Mouse (Mus musculus) kidney, postnatal 0 days (tissue): ENCODE data around the gene Commd1. TPM values are rescaled to one million over a fixed set of nuclear protein-coding genes. Genes with fewer than 3 reads are reported as not detected.
A peak's percentile ranks its signal among the peaks of the same experiment; 100 is the strongest.

Experiments
- ATAC-seq: fragments of 200-750 bp; cut with Nextera tagmentation; replicated peaks from 2 replicates; pipeline ENCODE4 v1.8.0; 2017; ENCODE audit warnings: low read depth, moderate number of reproducible peaks, moderate TSS enrichment, moderate library complexity; ENCODE audit not compliant: low FRiP score
- DNase-seq: peaks from one replicate; pipeline ENCODE4 v3.0.0-alpha.2; 2016; ENCODE audit warnings: low spot score
- H3K27ac ChIP-seq: fragments of 300-500 bp; sonication (generic); 2 replicates; pipeline ENCODE4 v1.5.1; 2014; ENCODE audit warnings: mild to moderate bottlenecking
- H3K27me3 ChIP-seq: fragments of 300-500 bp; sonication (generic); 2 replicates; pipeline ENCODE4 v1.6.1; 2014; ENCODE audit warnings: low read length, mixed read lengths; ENCODE audit not compliant: insufficient read depth
- H3K36me3 ChIP-seq: fragments of 300-500 bp; sonication (generic); 2 replicates; pipeline ENCODE4 v1.6.1; 2014; ENCODE audit warnings: low read length, mixed read lengths; ENCODE audit not compliant: insufficient read depth
- H3K4me1 ChIP-seq: fragments of 300-500 bp; sonication (generic); replicated peaks from 2 replicates; pipeline ENCODE4 v1.6.1; 2014; ENCODE audit warnings: antibody characterized with exemption, low read length, mixed read lengths; ENCODE audit not compliant: insufficient read depth
- H3K4me2 ChIP-seq: fragments of 300-500 bp; sonication (generic); 2 replicates; pipeline ENCODE4 v1.6.1; 2014; ENCODE audit warnings: mild to moderate bottlenecking, low read length, moderate library complexity, mixed read lengths
- H3K4me3 ChIP-seq: fragments of 300-500 bp; sonication (generic); replicated peaks from 2 replicates; pipeline ENCODE4 v1.5.1; 2014; ENCODE audit warnings: low read depth, low read length
- H3K9ac ChIP-seq: fragments of 300-500 bp; sonication (generic); 2 replicates; pipeline ENCODE4 v1.6.1; 2014; ENCODE audit warnings: low read depth, low read length
- H3K9me3 ChIP-seq: fragments of 300-500 bp; sonication (generic); replicated peaks from 2 replicates; pipeline ENCODE4 v1.6.1; 2016; ENCODE audit warnings: low read length, inconsistent platforms, mixed read lengths
- CTCF ChIP-seq: IDR thresholded peaks from 2 replicates; pipeline ENCODE4 v1.5.1; 2016; ENCODE audit warnings: antibody characterized with exemption, low read depth, mild to moderate bottlenecking, moderate library complexity
- whole genome bisulfite sequencing: fragments of 180-500 bp; shearing (Covaris S2); extraction: QIAGEN DNeasy Blood & Tissue Kit; methylation state at CpG from one replicate; pipeline ENCODE4 v1.1.7; 2014; 5-methylcytosine and 5-hydroxymethylcytosine counted together
- polyA plus RNA-seq: library from polyadenylated mRNA; unstranded; fragments of >200 nt; fragmentation: Nextera tagmentation; extraction: Ambion mirVana; gene quantifications from 2 replicates; pipeline ENCODE4 v1.2.1, GENCODE M21; 2015

Gene Commd1
- polyA plus RNA-seq, 1 experiment from 2014 or later = 427 TPM

GRCm38 (mm10) chr11:22864305-22865060 lies 117.7 kb downstream of the Commd1 start:
- WGBS = 68% methylated on average over 8 of the region's 8 CpGs
- no peak for DNase-seq
- no peaks in the 10 kb centered on the region for H3K9me3 ChIP-seq

GRCm38 (mm10) chr11:22863581-22863980 lies 118.6 kb downstream of the Commd1 start:
- no peak overlapping the region for H3K9ac ChIP-seq
- no peak for ATAC-seq
- no peaks in the 10 kb centered on the region for H3K36me3 ChIP-seq
- no peak overlapping the region for H3K27ac ChIP-seq
- H3K4me3 ChIP-seq = no peak overlapping the region
- no peaks in the 10 kb centered on the region for H3K9me3 ChIP-seq
- H3K27me3 ChIP-seq = no peaks in the 10 kb centered on the region
- H3K4me2 ChIP-seq = no peak overlapping the region
- 63% methylated on average over 4 of the region's 4 CpGs for WGBS
- no peak for TF ChIP-seq CTCF
- no peak for DNase-seq
- H3K4me1 ChIP-seq = 0 out of 2 replicates have a peak, but pooled peaks cover 4% of the 10 kb centered on the region

More at GRCm38 (mm10) chr11:22864305-22865060, 117.7 kb downstream of the Commd1 start:
- ATAC-seq = no peak
- Histone ChIP-seq H3K4me1 (0 out of 2 replicates have a peak, but pooled peaks cover 4% of the 10 kb centered on the region), H3K4me2 (no peak overlapping the region), H3K9ac (no peak overlapping the region), H3K36me3 (no peaks in the 10 kb centered on the region), H3K27me3 (no peaks in the 10 kb centered on the region), H3K27ac (no peak overlapping the region), H3K4me3 (no peak overlapping the region)
- TF ChIP-seq CTCF = no peak

GRCm38 (mm10) chr11:22861315-22861714 lies 120.9 kb downstream of the Commd1 start:
- Histone ChIP-seq H3K9me3 (no peaks in the 10 kb centered on the region), H3K27me3 (no peaks in the 10 kb centered on the region), H3K4me2 (0 out of 2 replicates have a peak overlapping the region, but pooled peaks have one; percentile 98), H3K9ac (no peak overlapping the region), H3K4me3 (no peak overlapping the region), H3K27ac (no peak overlapping the region), H3K36me3 (no peaks in the 10 kb centered on the region), H3K4me1 (peaks cover 4% of the 10 kb centered on the region; the same call in 1 of the 2 replicates)
- DNase-seq (no peak), ATAC-seq (no peak)
- no peak for TF ChIP-seq CTCF
- 60% methylated on average over 4 of the region's 4 CpGs for WGBS

DNA sequence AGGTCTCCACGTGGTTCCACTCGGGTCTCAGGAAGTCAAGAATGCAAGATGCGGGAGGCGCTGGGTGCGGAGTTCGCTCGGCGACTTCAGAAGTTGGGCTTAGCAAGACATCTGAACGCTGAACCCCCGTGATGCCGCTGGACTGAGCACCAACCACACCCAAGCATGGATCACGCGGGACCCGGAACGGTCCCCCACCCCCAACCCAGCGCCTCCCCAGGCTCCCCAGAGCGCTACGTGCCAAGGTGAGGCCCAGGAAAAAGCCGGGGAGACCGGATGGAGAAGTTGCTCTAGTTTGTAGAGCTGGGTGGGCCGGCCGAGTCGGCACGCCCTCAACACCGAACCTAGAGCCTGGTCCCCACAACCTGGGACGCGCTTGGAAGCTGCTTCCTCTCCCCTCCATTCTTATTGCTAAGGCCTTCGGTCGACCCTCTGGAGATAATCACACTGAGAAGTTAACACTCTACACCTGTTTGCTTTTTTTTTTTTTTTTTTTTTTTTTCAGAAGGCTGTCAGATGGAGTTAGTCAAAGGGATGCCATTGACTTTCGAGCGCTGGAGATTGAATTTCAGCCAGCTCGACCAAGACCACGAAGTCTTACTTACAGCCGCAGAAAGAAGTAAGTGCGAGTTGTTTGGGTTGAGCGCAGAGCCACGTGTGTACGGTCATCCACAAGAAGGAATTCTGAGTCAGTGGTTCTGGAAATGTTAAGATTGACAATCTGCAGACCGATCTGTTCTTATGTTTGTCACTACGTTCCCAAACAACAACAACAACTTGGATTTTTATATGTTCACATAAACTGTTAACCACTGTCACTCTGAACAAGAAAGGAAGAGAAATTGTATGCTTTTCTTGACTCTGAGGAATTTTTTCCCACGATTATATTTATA lies 121.6 kb downstream of the Commd1 start, which contains the start of gene B3gnt2:
Gene B3gnt2 (minus strand): TSS at position 627 of the 893 bp plus-strand sequence.
- Histone ChIP-seq H3K9me3 (no peaks in the 10 kb centered on the region), H3K4me2 (peak within 1 kb of the TSS; percentile 98), H3K4me3 (peak within 1 kb of the TSS; percentile 87), H3K4me1 (peaks cover 4% of the 10 kb centered on the region; the same call in 1 of the 2 replicates), H3K9ac (peak within 1 kb of the TSS; percentile 91), H3K36me3 (no peaks in the 10 kb centered on the region), H3K27ac (peak within 1 kb of the TSS; percentile 90), H3K27me3 (no peaks in the 10 kb centered on the region)
- WGBS = 6% methylated on average over 40 of the region's 41 CpGs
- peak; percentile 49 for DNase-seq
- ATAC-seq = no peak; the same call in 1 of the 2 replicates
- TF ChIP-seq CTCF = no peak

- Histone ChIP-seq H3K4me2 (peak overlapping the region; percentile 98), H3K27ac (peak overlapping the region; percentile 90), H3K36me3 (no peaks in the 10 kb centered on the region), H3K9me3 (no peaks in the 10 kb centered on the region), H3K4me1 (peaks cover 4% of the 10 kb centered on the region; the same call in 1 of the 2 replicates), H3K4me3 (peak overlapping the region; percentile 87), H3K9ac (peak overlapping the region; percentile 91), H3K27me3 (no peaks in the 10 kb centered on the region)
- ATAC-seq = peak; percentile 92
- peak; percentile 41 for TF ChIP-seq CTCF
- WGBS = under 1% methylated on average over 50 of the region's 55 CpGs
- peak; percentile 89 for DNase-seq
These were observed 122.4 kb downstream of the Commd1 start for GRCm38 (mm10) chr11:22859633-22860334.
